Mouse (Mus musculus) heart, embryonic 15.5 days (tissue): ENCODE results near the gene Ncbp2. TPM values are rescaled to one million over a fixed set of nuclear protein-coding genes. Genes with fewer than 3 reads are reported as not detected.

Experiments used
- ATAC-seq: fragments of 200-750 bp; cut with Nextera tagmentation; replicated peaks from 2 replicates; pipeline ENCODE4 v1.8.0; 2017; ENCODE audit warnings: low read depth, moderate TSS enrichment; ENCODE audit not compliant: insufficient number of reproducible peaks, insufficient read depth, low FRiP score
- H3K27ac ChIP-seq: fragments of 300-500 bp; sonication (generic); 2 replicates; pipeline ENCODE4 v1.5.1; 2015; ENCODE audit warnings: mild to moderate bottlenecking, inconsistent platforms
- H3K27me3 ChIP-seq: fragments of 300-500 bp; sonication (generic); 2 replicates; pipeline ENCODE4 v1.6.1; 2015; ENCODE audit warnings: inconsistent platforms
- H3K36me3 ChIP-seq: fragments of 300-500 bp; sonication (generic); 2 replicates; pipeline ENCODE4 v1.6.1; 2015; ENCODE audit warnings: mild to moderate bottlenecking, inconsistent platforms
- H3K4me1 ChIP-seq: fragments of 300-500 bp; sonication (generic); replicated peaks from 2 replicates; pipeline ENCODE4 v1.6.1; 2015; ENCODE audit warnings: inconsistent platforms
- H3K4me2 ChIP-seq: fragments of 300-500 bp; sonication (generic); 2 replicates; pipeline ENCODE4 v1.6.1; 2015; ENCODE audit warnings: inconsistent platforms, mild to moderate bottlenecking, moderate library complexity
- H3K4me3 ChIP-seq: fragments of 300-500 bp; sonication (generic); 2 replicates; pipeline ENCODE4 v1.5.1; 2015; ENCODE audit warnings: mild to moderate bottlenecking, inconsistent platforms
- H3K9ac ChIP-seq: fragments of 300-500 bp; sonication (generic); 2 replicates; pipeline ENCODE4 v1.6.1; 2015; ENCODE audit warnings: mild to moderate bottlenecking, inconsistent platforms
- H3K9me3 ChIP-seq: fragments of 300-500 bp; sonication (generic); replicated peaks from 2 replicates; pipeline ENCODE4 v1.6.1; 2016; ENCODE audit warnings: inconsistent platforms
- WGBS: fragments of 180-500 bp; shearing (Covaris S2); methylation state at CpG from one replicate; pipeline ENCODE4 v1.1.7; 2015; ENCODE audit warnings: mixed read lengths; 5-methylcytosine and 5-hydroxymethylcytosine counted together
- microRNA-seq: library from miRNA; unstranded; fragments of <30 nt; microRNA quantifications from one replicate; pipeline ENCODE4, GENCODE M21; 2016
- polyA plus RNA-seq: library from polyadenylated mRNA; unstranded; fragments of >200 nt; fragmentation: Nextera tagmentation; extraction: Ambion mirVana; gene quantifications from 2 replicates; pipeline ENCODE4 v1.2.1, GENCODE M21; 2015

The Ncbp2 gene
- polyA plus RNA-seq, 1 experiment from 2014 or later, result 65.8 TPM

DNA sequence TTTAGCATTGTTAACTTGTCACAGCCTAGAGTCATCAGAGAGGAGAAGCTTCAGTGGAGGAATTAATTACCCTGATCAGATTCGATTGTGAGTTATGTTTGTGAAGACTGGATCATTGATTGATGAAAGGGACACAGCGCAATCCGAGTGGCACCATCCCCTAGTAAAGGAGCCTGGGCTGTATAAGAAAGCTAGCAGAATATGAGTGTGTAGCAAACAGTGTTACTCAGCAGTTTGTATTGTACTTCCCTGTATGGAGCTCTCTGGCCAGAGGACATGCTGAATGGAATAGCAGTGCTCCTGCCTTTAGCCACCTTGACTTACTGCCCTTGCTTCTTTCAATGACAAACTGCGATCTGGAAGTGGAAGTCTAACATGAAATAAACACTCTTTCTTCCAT lies 62.0 kb downstream of the Ncbp2 start:
- no peak for ATAC-seq
- no peaks in the 10 kb centered on the region for H3K9me3 ChIP-seq
- no peak overlapping the region for H3K4me3 ChIP-seq
- no peak overlapping the region for H3K27ac ChIP-seq
- no peak overlapping the region for H3K4me2 ChIP-seq
- peaks cover 3% of the 10 kb centered on the region; the same call in 1 of the 2 replicates for H3K36me3 ChIP-seq
- no peaks in the 10 kb centered on the region for H3K27me3 ChIP-seq
- WGBS, result 83% methylated on average over 4 of the region's 4 CpGs
- H3K9ac ChIP-seq, result no peak overlapping the region
- no peaks in the 10 kb centered on the region for H3K4me1 ChIP-seq

Small RNA genes lying within 50 kb of the gene (microRNA-seq; reads per million reads assigned to microRNA genes)
- not detected for gene Gm26269

Other genes starting within 250 kb of the Ncbp2 start
- 0.04 and 0.18 TPM in 2 replicates for gene Meltf, start 69.7 kb upstream of the Ncbp2 start, polyA plus RNA-seq
- 0.68 and 0.73 TPM in 2 replicates for gene Pigz, start 14.7 kb upstream of the Ncbp2 start, polyA plus RNA-seq
- 104 and 106 TPM in 2 replicates for gene 0610012G03Rik, start within 50 bp of the Ncbp2 start, polyA plus RNA-seq
- gene Senp5, start 54.8 kb downstream of the Ncbp2 start, polyA plus RNA-seq, result 9.9 and 10.9 TPM in 2 replicates
- gene Pak2, start 130.8 kb downstream of the Ncbp2 start, polyA plus RNA-seq, result 21.8 and 23.8 TPM in 2 replicates
- gene Pigx, start 151.2 kb downstream of the Ncbp2 start, polyA plus RNA-seq, result 60.1 and 64.3 TPM in 2 replicates
- 19.1 and 19.2 TPM in 2 replicates for gene Cep19, start 151.3 kb downstream of the Ncbp2 start, polyA plus RNA-seq
- 7.6 and 18.4 TPM in 2 replicates for gene Nrros, start 217.1 kb downstream of the Ncbp2 start, polyA plus RNA-seq
- 0.42 TPM in 1 of 2 replicates, not detected in the other for gene Bex6, start 231.3 kb downstream of the Ncbp2 start, polyA plus RNA-seq